Mouse (Mus musculus) CD4-positive naive resting alpha-beta T cell, adult 57 days (primary cell): ENCODE measurements around the gene 1700012B07Rik. TPM values are rescaled to one million over a fixed set of nuclear protein-coding genes. Genes with fewer than 3 reads are reported as not detected.

ENCODE experiments used
- total RNA-seq: library from RNA; stranded (reverse); gene quantifications from one replicate; pipeline ENCODE4 v1.2.4, GENCODE M21; 2023

Gene 1700012B07Rik
- not detected for total RNA-seq

DNA sequence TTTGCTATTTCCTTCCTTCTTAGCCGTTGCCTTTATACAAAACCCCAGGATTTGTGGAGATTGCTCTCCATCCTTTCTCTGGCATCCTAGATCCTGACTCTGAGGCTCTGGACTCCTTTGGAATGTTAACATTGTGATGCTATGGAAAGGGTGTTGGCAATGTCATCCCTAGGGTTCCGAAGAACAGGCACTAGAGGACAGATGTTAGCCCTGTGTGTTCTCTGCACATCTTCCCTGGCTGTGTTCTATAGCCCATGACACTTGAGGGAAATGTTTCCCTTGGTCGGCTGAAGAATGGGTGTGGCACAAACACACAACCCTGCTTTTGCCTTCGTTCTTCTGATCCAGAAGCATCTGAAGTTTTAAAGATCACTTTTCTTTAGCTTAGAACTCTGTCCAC, at the start of gene 1700012B07Rik:
Gene 1700012B07Rik, minus strand, starts transcription at position 101 of the 400 bp plus-strand sequence.

Other genes starting within 250 kb of the 1700012B07Rik start
- 0.59 TPM for gene Wipi1, start 216.1 kb downstream of the 1700012B07Rik start, total RNA-seq
- 284 TPM for gene Prkar1a, start 178.6 kb downstream of the 1700012B07Rik start, total RNA-seq
- gene Fam20a, start 105.8 kb downstream of the 1700012B07Rik start, total RNA-seq, result 0.59 TPM
- not detected for gene Abca8b, start 167.8 kb upstream of the 1700012B07Rik start, total RNA-seq